Mouse (Mus musculus) adipocyte (in vitro differentiated cells): ENCODE data around the gene Cdk18.

ENCODE experiments used
- DNase-seq: peaks from one replicate; pipeline ENCODE4 v3.0.0-alpha.2; 2016; ENCODE audit warnings: low spot score

The Cdk18 gene

DNA sequence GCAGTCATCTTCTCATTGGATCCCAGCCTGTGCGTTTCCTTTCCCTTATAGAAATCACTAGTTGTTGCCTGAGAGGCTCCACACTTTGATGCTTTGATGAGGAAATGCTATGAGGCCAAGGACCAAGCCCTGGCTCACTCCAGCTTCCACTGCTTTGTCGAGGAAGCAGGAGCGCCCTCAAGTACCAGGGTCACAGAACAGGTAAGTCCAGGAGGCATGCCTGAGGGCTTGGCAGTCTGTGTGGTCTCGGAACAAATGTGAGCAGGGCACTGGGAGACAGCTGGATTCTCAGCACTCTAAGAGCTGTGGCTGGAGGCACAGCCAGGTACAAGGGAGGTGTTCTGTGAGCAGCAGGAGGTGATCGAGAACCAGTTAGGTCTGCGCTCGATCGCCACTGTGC lies 27.1 kb downstream of the Cdk18 start:
- no peak for DNase-seq

DNA sequence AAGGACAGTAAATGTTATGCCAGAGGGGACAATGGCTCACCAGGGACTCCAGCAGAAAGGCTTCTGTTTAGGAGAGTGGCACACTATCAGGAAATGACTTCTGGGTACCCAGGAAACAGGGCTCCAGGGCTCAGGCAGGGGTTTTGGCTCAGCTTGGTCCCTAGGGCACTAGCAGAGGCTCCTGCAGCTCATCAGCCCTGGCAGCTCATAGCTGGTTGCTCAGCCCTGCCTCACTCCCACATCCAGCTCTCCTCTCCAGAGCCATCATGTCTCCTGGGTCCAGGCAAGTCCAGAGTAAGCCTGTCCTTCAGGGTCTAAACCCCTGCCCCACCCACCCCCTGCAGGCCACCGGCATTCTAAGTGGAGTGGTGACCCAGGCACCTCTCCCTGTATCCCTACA lies 28.1 kb downstream of the Cdk18 start:
- no peak for DNase-seq

DNA sequence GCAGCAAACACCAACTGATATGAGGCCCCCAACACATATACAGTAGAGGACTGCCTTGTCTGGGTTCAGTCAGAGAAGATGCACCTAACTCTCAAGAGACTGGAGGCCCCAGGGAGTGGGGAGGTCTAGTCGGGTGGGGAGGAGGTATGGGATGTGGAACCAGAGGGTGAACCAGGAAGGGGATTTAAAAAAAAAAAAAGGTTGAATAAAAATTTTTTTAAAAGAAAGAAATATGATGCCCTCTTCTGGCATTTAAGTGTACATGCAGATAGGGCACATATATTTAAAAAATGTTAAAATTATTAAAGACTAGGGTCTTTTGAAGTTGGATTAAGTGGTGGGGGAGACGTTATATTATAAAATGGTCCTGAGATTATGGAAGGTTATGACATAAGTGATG lies 30.1 kb downstream of the Cdk18 start:
- DNase-seq, result no peak

DNA sequence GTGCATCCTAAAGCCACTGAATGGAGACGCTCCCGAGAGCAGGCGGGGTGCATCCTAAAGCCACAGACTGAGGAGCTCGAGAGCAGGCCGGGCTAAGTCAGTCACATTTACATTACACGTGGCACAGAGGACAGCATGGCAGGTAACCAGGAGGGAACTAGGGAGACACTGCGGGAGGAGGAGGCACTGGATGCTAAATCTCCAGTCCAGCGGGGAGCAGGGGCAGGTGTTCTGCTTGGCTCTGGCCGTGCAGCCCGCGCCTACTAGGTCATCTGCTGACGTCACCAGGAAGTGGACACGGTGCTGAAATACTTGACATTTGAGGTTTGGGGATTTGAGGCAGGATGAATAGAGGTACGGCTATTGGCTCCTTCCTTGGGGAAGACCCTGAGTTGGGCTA lies 35.1 kb downstream of the Cdk18 start:
- DNase-seq, result no peak

DNA sequence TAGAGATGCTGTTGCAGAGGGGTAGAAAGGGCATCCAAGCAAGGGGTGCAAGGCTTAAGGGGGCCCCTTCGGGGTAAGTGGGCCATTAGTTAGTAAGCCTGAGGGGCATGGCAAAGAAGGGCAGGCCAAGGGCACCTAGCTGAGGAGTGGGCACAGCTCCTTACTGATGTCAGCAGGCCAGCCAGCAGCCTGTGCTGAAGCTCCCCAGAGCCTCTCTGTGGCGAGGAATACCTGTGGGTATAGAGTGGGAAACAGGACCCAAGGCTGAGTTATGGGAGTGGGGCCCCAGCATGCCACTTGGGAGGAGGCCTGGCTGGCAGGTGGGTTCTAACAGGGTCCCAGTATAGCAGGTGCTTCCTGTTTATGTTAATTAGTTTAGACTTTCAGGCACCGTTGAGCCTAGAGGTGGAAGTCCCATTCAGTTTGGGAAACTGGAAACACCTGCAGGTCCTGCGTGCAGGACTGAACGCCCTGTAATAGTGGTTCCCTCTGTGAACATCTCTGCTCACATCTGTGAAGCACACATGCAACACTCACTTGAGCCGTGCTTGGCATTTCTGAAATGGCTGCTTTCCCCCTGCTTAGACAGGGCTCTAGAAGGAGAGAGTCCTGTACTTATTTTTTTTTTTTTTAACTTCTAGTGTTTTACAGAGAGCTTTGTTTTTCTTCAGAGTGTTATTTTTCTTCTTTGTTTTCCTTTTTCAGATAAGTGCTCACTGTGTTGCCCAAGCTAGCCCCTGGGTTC lies 37.4 kb downstream of the Cdk18 start:
- no peak for DNase-seq

DNA sequence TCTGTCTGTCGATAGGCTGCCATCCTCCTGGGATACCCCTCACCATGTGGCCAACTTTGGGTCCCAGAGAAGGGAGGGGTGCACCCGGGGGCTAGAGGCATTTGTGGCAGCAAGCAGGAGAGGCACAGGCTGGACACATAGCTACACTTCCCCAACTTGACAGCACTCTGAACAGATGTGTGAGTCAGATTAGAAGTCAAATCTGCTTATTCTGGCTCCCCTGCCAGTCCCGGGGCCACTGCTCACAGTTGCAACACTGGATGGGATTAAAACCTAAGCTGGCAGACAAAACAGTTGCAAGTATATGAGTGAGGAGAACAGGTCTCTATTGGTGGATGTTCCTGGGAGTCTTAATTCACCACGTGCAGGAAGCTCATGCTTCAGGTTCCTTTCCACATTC lies 39.7 kb downstream of the Cdk18 start:
- DNase-seq, result no peak

DNA sequence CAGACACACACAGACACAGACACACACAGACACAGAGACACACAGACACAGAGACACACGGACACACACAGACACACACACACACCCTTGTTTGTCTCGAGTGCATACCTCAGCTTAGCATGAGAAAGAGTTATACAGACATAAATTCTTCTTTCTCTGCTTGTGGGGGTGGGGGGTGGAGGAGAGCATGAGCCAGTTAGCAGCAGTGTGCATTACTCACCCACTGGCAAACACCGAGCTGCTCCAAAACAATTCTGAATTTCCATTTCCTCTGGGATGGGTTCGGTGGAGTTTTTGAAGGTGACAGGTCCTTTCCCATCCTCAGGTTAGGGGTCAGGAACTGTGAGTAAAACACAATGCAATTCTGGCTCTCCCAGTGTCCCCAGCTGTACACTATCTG lies 40.5 kb downstream of the Cdk18 start:
- DNase-seq, result no peak

DNA sequence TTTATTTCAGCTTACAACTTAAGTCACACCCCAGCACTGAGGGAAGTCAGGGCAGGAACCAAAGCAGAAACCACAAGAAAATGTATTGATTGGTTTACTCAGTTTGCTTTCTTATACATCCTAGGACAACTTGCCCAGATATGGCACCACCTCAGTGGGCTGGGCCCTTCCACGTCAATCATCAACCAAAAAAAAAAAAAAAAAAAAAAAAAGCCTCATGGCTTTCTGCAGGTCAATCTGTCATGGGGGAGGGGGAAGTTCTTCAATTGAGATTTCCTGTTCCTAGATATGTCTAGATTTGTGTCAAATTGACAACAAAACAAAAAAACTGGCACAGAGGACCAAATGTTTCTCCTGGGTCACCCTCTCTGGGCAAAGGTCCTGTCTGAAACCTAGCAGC lies 41.4 kb downstream of the Cdk18 start:
- DNase-seq, result no peak

DNA sequence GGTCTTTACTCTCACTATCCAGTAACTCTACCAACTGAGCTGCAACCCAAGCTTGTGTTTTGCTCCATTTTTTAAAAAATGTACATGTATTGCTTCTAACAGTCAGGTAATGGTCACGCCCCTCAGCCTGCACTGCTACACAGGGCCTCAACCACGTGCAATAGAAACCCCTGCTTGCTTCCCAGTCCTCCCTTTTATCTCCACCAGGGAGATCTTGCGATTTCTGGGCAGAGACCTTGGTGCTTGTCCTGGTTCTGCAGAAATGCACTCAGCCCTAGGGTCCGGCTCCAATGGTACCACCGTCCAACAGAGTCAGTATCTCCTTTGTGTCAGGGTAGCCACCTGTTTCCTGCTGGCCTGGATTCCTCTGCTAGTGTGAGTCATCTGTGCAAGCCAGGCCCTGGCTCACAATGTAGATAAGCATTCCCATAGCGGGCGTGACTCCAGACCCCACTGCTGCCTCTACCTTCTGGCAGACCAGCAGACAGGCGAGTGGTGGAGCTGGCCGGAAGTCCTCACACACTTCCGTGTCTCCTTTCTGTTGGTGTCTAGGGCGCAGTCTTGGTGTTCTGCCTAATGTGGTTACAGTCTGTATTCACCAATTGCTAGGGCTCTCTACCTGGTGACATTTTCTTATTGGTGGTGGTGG lies 44.0 kb downstream of the Cdk18 start:
- DNase-seq, result no peak

DNA sequence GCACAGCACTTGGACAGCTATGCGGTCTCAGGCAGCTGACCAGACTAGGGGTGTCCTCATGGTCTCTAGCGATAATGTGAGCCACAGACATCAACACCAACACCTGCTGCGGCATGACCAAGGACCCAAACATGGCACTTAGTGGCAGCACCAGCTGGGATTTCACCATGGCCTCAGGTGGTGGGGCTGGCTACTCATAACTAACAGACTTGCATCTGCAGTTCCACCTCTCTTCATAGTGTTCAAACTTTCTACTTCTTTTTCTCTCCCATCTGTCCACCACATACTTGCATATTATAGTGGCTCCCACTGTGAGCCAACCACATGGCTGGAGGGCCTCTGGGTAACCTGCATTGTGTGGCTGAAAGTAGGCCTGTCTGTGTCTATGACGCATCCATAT lies 46.2 kb downstream of the Cdk18 start:
- DNase-seq, result no peak

DNA sequence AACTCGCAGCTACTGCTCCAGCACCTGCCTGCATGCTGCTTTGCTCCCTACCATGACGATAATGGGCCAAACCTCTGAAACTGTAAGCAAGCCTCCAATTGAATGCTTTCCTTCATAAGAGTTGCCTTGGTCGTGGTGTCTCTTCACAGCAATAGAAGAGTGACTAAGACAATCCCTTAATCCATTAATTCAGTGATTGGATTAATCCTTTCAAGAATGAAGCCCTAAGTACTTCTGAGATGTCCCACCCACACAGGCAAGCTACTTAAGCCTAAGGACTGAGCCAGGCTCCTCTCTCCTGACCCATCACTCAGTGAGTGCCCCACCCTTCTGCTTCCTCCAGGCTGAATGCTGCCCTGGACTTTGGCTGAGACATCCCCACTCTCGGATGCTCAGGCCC lies 49.2 kb downstream of the Cdk18 start:
- no peak for DNase-seq

DNA sequence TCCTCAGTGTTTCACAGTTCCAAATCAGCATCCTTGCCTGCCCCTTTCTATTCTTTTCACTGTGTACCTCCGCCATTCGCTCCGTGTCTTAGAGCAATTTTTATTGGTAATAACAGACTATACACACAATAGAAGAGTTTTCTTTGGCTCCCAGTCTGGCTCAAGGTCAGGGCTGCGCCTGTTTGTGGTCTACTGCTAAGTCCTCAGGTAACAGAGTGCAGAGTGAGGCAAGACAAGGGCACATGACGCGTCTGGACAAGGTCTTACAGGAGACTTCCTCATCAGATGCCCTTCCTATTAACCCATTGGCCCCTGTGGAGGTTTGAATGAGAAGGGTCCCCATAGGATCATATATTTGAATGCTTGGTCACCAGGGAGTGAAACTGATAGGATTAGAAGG lies 49.7 kb downstream of the Cdk18 start:
- DNase-seq, result no peak

DNA sequence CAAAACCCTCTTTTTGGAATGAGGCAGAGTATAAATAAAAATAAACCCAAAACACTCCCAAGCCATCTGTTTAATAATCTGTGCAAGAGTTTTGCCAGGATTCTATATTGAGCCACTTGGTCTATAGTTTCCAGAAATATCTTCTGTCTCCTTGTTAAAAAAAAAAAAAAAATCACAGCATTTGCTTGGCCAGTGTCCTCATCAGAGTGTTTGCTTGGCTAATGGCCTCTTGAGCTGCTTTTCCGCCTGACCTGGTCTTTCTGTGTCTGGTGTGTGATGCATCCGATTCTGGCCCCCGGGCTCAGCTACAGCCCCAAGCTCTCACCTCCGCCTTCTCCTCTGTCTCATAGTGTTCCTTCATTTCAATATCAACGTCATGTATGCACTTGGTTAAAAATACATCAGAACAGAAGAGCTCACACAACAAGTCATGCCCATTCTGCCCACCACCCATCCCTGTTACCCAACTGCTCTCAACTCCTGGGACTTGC lies 51.3 kb downstream of the Cdk18 start:
- no peak for DNase-seq

DNA sequence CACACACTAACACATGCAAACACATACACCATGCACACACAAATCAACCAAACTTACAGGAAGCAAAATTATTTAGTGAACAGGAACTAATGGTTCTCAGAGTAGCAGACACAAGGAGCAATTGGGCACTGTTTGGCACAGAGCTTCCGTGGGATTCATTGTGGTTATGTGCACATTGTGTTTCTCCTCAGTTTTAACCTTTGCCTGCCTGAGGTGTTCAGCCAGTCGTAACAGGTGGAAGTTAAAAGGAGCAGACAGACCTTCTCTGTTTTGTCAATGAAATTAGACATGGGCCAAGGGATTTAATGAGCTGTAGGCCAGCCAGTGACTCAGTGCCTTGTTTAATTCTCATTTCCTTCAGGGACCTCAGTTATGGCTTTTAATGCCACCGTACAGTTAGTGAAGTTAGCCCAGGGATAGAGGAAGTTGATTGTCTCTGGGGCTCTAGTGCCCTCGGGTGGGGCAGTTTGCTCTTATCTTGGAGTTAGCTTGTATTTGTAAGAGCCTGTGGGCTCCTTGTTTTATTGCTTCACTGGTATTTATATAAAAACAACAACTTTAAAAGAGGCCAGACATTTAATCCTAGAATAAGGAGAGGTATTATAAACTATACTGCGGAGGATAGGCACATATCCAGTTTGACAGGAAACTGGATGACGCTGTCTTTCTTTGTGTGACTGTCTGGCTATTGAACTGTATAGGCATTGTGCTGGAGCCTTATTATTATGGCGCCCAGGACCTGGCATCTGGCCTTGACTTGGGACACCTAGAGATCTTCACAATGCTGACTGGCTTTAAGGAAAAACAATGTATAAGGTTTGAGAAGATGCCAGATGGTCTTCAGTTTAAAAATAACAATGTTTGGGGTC lies 54.1 kb downstream of the Cdk18 start:
- DNase-seq, result no peak

DNA sequence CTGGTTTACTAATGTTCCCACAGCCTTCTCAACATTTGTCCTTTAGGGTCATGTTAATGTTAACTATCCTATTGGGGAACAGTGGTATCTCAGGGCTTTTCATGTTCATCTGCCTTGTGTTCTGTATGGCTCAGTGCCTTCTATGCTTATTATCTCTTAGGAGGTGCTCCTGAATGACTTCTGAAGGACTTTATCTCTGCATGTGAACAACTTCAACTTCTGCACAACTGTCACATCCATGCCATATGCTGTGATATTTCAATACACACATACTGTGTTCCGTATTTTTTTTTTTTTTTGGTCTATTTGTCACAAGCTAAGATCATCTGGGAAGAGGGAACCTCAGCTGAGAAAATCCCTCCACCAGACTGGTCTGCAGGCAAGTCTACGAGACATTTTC lies 61.1 kb downstream of the Cdk18 start:
- no peak for DNase-seq

DNA sequence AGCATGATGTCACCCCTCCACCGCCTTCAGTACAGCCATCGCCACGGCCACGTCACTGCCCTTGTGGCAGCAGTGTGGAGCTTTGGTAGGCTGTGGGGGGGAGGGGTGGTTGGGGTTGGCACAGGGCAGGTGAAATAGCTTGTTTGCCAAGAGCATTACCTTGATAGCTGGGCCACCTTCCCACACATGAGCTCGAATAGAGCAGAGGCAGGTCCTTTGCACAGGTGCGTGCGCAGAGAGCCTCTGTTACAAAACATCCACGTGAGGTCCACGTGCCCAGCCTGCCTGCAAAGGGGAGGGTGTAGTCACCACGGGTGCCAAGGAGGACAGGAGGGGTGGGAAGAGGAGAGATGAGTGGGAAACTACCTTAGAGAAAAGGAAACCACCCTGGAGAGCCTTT lies 63.9 kb downstream of the Cdk18 start:
- DNase-seq, result no peak

DNA sequence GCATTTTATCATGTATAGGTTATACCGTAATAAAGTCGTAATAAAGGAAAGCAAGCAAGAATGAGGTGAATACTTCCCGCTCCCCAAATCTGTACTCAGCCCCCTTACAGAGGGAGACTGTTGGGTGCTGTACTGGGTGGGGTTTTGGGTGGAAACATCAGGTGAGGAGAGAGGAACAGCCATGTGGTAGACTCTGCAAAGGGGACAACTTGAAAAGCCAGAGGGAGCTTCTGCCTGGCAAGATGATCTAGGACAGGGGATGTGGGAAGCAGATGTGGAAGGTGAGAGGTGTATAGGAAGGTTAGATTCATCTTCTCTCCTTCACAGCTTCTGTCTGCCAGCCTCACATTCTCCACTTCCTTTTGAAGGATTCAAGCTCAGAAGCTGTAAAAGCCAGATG lies 68.8 kb downstream of the Cdk18 start:
- DNase-seq, result no peak

DNA sequence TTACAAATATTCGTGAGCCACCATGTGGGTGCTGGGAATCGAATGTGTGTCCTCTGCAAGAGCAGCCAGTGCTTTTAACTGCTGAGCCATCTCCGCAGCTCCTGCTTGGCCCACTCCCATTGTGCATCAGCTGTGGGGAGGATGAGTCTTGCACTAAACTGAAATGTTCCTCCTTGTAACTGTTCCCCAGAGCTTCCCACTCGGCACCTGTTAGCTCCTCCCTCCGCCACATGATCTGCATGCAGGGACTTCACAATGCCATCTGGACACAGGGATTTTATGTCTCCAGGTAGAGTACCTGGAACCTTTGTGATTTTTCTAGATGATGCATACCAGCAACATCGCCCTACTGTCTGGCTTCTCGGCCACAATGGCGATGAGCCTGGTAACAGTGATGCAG lies 70.0 kb downstream of the Cdk18 start:
- no peak for DNase-seq

DNA sequence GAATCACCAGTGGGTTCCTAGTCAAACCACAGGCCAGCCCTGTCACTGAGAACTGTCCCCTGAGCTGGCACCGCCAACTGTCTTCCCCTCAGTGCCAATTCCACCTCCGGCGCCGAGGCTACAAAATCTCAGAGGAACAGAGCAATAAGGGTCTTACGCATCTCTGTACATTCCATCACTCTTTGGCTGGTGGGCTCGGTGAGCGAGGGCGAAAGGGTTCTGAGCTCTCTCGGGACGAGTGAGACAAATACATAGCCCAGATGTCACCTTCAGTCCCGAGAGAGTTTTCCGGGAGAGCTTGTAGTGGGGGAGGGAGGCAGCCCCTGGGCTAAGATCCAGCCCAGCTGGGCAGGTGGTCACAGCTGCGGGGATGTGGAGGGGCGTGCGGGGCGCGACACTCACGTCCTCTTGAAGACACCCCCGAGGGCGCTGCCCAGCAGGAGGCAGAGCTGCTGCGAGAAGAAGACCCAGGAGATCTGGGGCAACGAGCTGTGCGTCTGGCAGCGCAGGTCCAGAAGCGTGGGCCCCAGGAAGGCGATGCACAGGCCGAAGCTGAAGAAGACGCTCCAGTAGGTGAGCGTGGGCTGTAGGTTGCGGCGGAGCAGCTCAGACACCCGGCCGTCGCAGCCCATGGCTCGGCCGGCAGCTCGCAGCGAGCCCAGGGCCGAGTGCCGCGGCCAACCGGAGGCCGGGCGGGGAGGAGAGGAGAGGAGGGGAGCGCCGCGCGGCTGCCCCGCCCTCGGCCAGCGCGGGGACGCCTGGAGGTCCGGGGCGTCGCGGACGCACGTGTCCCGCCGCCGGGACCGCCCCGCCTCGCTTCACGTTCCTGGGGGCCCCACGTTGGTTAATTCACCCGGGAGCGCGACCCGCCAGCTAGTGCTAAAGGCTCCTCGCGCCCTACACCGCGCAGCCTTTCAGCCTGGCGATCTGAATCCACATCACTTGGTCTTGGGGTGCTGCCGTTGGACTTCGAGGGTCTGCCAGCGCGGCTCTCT lies 71.9 kb downstream of the Cdk18 start, which contains the start of gene Mfsd4a:
Mfsd4a (minus strand) TSS at position 802 of the 995 bp plus-strand sequence.
- DNase-seq, result no peak

DNA sequence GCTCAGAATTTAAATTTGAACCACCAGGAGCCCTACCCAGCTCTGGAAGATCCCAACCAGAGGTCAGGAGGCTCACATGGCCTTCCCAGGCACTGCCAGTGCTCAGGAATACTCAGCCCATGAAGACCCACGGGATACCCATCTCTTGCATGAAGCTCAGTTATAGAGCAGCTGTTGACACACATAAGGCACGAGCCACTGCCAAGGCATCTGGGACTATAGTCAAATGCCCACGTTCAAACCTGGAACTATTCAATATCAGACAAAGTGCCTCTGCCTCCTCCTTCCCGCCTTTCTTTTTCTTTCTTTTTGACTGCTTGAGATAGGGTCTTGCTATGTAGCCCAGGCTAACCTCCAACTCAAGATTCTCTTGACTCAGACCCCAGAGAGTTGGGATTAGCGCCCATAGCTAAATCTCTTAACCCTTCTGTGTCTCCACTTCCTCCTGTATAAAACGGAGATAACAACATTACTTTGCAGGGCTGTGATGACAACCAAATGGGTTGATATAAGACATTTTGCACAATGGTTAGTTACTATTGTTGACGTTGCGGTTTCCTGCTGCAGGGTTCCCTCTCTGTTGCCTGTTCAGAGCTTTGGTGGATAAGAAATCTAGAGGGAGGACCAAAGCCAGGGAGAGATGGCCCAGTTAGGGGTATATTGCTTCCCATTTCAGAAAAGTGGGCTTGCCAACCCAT lies 73.9 kb downstream of the Cdk18 start:
- DNase-seq, result no peak

DNA sequence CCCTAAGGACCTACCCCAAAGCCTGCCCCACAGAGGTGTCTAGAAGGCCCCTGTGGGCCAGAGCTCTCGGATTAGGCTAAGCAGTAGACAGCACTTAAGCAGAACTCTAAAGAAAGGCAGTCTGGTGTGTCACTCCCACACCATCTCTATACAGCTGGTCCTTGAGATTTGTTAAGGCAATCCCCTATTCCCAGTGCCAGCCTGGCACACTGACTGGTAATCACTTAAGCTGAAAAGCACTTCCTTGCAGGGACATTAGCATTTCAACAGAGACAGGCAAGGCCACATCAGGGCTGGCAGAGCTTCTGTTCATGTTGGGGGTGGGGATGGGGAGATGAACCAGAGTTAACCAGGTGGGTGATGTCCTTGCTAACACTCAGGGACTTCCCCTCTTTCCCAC lies 74.5 kb downstream of the Cdk18 start:
- DNase-seq, result no peak
